Mouse (Mus musculus): ENCODE results near the gene Gm20388.

DNA sequence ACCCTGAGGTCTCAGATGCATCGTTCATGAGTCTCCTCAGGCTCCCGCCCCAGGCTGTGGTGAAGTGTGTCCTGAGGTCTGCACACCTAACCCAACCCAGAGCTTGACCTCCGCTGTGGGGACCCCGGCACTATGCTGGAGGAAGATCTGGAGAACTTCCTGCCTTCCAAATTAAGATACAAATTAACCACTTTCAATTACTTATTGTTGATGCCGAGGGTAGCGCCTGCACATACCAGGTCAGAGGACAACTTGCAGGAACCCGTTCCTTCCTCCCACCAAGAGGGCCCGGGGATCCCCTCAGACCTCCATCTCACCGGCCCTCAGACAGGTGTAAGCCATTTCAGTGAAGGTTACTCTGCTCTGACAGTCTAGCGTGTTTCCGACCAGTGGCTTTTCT is 1796.3 kb downstream of the Gm20388 start:
- no peak for TF ChIP-seq POLR2A (IDR thresholded peaks at IDR 0.05; ENCODE audit: low read depth, low read length)
- no peak for TF ChIP-seq CTCF (conservative IDR thresholded peaks at IDR 0.05; ENCODE audit: insufficient read depth, insufficient read length, low read depth, low read length)

Measured in kidney, adult 2 months (tissue).